Mouse (Mus musculus) right cerebral cortex, postnatal 25 days (tissue): ENCODE results near the gene Ydjc.

ENCODE experiments used
- DNase-seq: peaks from one replicate; pipeline ENCODE4 v3.0.0; 2022

Ydjc gene

DNA sequence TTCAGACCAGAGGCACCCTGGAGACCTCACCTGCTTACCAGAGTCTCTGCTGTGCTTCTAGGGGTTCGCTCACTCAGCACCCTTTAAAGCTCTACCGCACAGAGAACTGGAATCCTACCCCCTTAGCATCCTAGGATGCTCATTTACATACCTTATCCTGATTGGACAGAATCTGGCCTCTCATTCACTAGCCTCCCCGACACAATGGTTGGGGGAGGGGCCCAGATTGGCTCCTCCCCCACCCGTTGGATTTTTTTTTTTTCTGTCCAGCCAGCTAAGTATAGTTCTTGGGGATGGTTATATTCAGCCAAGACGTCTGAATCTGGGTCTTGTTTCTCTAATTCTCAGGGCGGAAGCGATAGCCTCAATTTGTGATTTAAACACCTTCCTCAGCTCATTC is at the start of gene Ydjc:
TSS of gene Ydjc (plus strand) at position 283 of the 400 bp plus-strand sequence.
- DNase-seq = no peak

DNA sequence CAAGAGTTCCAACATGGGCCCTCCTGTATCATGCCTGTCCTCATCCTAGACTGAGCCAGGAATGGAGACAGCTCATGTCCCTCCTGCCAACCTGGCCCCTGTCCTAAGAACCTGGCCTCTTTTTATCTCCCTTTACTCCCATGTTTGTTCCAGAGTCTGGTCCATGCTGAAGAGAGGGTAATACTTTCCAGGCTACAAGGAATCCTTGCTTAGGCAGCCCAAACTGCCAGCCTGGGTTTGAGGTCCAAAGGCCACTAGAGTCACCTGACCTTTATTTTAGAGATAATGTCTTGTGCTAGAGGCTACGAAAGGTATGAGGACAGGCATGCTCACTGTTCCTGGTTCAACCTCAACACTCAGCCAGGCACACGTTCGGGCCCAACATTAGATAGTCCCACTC is 47.5 kb upstream of the Ydjc start:
- DNase-seq = no peak

DNA sequence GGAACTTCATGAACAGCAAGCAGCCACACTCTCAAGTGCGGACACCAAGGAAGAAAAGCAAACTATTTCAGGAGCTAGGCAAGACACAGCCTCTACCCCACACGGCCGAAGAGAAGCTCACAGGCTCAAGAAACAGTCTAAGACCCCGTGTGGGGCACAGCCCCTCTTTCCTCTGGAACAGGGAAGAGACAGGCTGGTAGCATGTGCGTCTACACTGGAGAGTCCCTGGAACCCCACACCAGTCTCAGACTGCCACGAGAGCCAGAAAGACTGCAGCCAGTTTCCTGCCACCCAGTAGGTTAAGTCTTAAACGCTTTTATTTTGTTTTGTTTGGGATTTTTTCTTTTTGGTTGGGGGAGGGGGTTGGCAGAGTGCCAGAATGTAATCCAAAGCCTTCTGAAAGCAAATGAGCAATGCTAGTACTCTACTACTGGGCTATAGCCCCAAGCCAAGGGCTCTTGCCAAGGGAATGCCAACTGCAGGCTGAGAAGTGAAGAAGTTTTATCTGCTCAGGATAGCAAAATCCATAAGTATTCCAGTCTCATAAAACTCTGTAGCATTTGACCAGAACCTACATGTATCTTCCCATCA is 41.7 kb upstream of the Ydjc start:
- DNase-seq = no peak

DNA sequence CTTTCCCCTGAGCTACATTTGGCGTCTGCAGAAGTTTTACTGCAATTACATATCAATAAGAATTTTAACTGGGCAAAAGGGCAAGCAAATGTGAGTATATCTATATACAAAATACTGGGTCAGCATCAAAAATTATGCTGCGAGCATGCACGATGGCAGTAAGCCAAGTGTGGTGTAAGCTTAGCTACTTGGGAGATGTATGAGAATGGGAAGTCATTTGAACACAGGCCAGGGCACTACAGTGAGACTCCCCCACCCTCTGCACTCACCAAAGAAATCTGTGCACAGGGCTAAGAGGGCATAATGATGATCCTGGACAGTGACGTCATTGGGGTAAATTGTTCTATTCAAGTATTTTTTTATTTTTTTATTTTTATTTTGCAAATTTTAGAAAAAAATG is 39.8 kb upstream of the Ydjc start:
- DNase-seq = no peak

DNA sequence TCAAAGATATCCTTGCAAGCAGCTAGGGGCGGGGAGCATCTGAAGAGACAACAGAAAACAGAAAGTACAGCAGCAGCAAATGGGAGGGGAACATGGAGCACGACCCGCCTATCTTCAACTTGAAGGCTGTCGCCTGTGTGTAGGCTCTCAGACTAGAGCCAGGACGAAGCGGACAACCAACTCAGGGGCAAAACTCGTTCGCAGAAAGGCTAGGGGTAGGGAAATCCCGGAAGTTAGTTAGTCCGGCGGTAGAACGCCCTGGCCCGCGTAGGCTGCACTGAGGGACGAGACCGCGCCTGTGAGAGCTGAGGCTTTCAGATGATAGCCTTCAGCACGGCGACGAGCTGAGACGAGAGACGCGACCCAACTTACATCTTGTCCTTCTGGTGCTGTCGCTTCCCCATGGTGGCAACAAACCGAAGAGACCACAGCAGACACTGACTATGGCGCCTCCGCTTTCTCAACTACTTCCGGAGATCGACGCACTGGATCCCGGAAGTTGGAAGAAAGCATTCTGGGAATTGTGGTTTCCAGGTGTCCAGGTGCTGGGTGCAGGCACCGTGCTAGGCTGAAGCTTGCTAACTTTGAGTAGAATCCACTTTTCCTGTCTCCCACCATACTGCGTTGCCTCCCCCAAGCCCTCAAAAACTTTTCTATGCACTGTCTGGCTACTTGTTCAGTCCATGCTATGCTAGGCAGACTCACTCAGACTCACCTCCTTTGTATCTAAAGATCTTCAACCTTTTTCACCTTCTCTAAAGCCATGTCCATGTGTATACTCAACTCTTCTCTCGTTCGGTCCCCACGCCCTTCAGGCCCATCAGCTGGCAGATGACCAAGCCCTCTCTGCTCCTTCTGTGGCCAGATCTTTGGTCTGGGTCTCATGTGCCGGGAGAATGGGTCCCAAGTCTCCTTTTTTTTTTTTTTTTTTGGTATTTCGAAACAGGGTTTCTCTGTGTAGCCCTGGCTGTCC is 33.4 kb upstream of the Ydjc start, which contains the start of gene Ppil2:
TSS of gene Ppil2 (minus strand) at position 487 of the 973 bp plus-strand sequence.
- DNase-seq = peak; percentile 70

DNA sequence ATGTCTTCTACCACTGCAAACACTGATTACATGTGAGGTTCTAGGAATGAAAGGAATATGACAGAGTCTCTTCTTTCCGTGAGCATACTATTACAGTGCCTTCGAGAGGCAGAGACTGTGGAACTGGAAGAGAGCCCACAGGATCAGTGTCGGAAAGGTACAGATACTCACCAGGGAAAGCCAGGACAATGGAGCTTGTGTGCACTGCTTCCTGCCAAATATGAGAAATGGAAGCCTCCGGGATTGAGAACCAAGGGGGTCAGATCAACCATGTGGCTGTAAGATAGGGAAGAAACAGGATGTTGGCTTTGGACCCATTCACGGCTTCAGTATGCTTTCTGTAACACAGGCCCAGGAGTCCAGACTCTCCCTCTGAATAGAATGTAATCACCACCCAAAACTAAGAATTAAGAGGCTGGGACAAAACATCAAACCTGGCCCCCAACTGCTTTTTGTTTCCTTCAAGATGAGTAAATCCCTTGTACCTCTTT is 27.1 kb upstream of the Ydjc start:
- DNase-seq = no peak

DNA sequence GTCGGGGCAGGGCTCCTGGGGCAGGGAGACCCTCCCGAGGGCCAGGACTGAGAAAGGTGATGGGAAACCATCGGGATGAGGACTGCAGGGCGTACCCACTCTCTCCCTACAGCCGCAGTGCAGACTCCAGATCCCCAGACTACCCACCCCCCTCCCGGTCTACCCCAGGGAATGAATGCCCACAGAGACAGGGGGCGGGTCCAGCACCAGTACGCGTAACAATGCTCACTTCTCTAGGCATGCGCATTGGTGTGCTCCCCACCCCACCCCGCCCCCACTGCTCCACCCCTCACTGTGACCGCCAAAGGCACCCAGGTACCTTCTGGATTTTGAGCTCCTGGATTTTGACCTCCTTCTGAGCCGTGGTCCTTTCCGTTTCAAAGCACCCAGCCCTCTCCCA is 22.9 kb upstream of the Ydjc start:
- no peak for DNase-seq

DNA sequence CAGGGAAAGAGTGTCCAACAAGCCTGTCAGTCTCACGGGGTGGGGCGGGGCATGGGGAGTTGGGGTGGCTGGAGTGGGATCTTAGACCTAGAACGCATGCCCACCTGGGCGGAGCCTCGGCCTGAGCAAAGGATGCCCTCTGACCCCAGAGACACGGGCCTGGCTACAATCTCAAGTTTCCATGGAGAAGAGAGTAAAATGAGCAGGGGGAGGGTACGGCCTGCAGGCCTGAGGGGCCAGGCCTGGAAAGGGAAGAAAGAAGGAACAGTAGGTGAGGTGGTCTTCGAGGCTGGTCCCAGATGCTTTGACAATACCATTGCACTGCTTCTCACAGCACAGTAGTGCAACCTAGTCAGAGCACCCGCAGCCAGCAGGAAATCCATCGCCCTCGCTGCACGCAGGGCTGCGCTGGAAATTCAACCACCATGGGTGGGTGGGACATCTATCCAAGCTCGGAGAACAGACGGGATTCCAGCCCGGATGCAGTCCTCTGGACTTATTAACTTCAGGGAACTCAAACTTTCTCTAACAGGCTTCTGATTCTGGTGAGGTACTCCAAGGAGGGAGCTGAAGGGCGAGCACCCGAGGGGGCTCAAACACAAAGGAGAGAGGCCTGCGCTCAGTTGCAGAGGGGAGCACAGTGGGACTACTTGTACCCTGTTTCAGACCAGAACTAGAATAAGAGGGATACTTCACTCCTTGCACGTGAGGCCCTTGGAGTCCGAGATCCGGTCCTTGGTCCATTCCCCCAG is 20.1 kb upstream of the Ydjc start:
- DNase-seq = no peak

DNA sequence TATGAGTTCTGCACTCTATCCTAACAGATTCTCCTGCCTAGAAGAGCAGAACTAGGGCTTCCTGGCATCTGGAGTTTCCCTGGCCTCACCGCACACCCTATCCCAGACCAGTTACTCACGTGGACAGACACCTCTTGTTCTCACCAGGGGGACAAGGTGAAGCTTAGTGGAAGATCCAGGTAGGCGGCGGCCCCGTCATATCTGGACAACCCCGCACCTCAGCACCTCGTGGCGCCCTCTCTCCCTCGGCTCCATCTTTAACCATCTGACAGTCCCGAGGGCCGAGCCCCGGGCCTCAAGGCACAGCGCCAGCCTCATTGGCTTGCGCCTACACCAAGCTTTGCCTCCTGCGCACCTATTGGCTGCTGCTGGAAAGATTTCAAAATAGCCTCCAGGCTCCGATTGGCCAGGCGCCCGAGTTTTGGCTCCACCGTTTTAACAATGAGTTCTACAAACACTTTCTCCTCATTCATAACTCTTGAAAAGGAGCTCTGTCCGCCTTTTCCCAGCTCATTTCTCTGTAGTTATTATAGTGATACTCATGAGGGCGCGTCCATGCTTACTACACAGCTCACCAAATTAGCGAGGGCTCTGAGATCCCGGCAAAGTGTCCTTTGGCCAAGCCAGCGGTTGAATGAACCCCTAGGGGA is 19.4 kb upstream of the Ydjc start, which contains the start of gene 2610318N02Rik:
TSS of gene 2610318N02Rik (minus strand) at position 297 of the 650 bp plus-strand sequence.
- DNase-seq = peak; percentile 50

DNA sequence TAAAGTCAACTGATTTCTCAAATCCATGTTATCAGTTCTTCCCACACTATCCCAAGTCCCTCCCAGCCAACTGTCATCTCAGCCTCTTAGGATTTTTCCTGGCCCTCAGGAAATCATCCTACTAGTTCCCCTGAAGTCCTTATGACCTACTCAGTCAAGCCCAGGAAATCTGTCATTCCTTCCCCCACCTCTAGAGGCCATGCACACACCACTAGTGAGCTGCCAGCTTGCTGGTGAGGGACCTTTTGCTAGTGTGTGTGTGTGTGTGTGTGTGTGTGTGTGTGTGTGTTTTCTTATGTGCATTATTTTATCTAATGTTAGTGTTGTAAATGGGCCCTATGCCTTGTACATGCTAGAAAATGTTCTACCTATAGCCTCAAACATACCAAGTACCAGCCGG is 17.1 kb upstream of the Ydjc start:
- DNase-seq = no peak

DNA sequence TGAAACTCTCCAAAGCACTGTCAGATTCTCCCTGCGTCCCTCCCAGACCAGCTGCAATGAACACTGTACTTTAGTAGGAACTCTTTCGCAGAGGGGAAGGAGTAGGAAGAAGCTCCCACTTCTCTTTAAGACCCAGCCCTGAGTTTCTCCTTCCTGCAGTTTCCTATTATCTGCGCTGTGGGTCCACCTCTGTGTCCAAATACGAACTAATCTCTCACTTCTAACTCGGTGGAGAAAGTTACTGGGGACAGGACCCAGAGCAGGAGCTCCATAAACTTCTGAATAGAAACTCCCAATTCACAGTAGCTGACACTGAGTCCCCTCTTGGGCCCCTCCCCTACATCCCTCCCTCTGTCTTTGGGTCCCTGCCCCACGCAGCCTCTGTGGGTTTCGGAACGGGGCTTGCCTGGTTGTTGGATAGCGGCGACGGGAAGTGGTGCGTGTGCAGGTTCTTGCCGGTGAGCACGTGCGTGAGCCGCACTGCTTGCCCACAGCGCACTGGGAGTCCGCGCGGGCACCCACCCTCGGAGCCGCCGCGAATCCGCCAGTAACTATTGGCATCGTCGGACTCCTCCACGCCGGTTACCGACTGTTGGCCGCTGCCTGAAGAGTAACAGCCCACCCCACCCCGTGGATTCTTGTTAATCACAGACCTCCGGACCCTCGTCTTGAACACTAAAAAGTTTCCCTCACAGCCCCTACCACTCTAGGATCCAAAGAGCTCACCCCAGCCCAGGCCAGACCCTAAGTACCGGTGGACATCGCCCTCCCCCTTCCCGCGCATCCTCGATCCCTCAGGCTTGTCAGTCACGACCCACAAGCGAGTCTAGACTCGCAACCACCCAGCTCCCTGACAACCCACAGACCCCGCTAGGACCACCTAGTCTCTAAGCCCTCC is 13.0 kb upstream of the Ydjc start:
- peak; percentile 25 for DNase-seq

DNA sequence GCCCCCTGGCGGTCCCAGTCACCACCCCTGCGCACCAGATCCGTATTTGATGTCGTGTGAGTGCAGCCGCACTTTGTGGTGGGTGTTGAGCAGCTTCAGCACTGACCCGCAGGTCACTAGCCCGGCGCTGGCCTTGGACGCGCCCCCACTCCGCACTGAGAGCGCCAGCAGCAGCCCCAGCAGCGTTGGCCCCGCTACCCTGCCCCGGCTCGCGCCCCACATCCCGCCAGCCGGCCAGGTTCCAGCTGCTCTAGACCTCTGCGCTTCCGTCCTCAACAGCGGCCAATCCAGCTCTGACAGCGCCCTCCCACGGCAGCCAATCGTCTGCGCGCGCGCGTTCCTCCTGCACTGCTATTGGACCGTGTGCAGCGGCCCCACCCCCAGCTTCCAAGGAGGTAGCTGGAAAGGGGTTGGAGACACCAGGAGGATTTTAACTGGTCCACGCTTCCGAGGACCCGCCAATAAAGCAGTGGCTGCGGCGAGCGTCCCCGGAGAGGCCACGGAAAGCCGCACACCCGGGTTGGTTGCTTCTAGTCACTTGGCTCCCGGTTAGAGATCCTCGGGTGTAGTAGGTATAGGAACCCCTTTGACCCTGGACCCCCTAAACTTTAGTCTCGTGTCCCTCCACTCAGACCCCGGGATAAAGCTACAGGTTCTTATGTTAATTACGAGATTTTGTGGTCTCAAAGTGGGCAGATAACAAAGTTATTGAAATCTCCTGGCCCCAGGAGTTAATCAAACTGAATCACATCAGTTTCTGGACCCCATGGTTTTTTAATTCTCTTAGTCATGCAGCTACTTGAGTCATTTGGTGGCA is 12.1 kb upstream of the Ydjc start, which contains the start of gene Sdf2l1:
TSS of gene Sdf2l1 (minus strand) at position 295 of the 817 bp plus-strand sequence.
- peak; percentile 98 for DNase-seq

DNA sequence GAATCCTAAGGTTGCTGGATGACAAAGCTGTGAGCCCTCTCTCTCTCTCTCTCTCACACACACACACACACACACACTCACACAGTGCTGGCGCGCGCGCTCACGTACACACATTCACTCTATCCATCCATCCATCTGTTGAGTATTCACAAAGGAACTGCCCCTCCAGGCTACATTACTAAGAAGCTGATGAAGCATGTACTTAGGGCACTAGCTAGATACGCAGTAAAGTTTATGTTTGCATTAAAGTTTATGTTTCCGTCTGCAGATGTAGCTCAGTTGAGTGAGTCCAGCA is 11.6 kb upstream of the Ydjc start:
- no peak for DNase-seq

DNA sequence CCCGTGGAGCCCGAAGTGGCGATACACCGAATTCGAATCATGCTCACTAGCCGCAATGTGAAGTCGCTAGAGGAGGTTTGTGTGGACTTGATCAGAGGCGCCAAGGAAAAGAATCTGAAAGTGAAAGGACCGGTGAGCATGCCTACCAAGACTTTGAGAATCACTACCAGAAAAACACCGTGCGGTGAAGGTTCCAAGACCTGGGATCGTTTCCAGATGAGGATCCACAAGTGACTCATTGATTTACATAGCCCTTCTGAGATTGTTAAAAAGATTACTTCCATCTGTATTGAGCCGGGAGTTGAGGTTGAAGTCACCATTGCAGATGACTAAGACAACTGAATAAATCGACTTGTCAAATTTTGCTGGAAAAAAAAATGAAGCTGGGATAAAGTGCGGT is 7.1 kb upstream of the Ydjc start:
- DNase-seq = no peak

DNA sequence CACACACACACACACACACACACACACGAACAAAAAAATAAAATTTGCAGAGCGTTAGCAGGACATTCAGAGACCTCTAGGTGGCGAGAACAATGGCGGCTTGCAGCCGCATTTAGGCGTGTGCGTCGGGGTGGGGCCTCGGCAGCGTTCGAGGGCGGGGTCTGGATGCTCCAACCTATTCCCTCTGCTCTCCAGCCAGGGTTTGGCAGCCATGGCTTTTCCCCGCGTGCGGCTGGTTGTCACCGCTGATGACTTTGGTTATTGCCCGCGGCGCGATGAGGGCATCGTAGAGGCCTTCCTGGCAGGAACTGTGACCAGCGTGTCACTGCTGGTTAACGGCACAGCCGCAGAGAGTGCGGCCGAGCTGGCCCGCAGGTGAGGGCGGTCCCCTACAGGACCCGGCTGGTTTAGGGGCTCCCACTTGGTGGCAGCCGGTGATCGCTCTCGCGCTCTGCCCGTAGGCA is 2.4 kb downstream of the Ydjc start, which contains the start of gene Ccdc116:
TSS of gene Ccdc116 (minus strand) at position 458 of the 464 bp plus-strand sequence.
- peak; percentile 76 for DNase-seq

DNA sequence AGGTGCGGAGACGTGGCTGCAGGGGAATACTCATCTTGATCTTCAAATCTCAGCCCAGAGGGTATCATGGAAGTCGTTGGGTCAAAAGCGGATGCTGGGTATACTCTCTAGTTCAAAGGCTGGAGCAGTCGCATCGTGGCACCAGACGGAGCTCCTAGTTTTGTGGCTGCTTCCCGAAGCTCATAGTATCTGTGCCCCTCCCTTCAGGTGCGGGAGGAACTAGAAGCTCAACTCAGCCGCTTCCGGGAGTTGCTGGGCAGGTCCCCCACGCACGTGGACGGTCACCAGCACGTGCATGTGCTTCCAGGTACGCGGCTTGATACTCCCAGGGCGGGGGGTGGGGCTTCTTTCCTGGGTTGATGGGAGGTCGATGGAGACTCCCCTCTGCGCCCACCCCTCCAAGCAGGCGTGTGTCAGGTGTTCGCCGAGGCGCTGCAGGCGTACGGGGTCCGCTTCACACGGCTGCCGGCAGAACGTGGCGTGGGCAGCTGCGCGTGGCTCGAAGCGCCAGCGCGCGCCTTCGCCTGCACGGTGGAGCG is 3.0 kb downstream of the Ydjc start:
- peak; percentile 50 for DNase-seq

DNA sequence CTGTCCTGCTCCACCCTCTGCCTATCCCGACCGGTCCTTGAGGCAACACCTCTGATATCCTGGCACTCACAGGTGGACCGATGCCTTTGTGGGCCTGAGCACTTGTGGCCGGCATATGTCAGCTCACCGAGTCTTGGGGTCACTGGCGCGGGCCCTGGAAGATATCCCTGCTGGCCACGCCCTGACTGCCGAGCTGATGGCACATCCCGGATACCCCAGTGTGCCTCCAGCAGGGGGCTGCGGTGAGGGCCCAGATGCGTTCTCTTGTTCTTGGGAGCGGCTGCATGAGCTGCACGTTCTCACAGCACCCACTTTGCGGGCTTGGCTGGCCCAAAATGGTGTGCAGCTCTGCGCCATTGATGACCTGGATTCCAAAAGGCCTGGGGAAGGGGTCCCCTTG is 3.7 kb downstream of the Ydjc start:
- no peak for DNase-seq

DNA sequence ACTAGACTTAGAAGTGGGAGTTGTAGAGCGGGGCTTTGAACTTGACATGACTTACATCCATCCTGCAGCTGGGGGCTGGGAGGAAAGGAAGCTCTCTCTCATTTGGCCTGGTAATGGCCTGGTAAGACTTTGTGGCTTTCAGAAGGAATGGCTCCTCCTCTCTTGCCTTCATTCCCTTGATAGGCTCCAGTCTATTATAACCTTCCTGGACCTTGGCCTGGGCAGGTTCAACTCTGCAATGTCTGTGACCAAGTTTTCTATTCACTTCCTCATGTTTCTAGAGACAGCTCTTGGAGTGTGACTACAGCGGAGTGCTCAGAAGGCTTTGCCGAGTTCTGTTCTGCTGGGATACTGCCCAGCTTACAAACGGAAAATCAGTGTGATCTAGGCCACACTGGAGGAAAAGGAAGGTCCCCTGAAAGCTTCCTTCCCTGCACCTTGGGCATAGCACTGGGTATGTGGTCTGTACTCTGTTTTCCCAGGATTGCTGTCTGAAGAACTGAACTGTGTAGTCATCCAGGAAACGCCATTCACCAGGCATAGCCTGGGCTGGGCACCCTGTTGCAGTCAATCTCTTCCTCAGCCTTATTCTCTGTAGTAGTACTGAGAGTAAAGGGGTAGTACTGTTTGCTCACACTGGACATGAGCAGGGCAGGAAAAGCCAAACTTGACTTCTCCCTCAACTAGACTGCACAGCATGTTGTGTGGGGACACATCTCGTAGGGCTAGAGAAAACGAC is 6.3 kb downstream of the Ydjc start:
- DNase-seq = no peak

DNA sequence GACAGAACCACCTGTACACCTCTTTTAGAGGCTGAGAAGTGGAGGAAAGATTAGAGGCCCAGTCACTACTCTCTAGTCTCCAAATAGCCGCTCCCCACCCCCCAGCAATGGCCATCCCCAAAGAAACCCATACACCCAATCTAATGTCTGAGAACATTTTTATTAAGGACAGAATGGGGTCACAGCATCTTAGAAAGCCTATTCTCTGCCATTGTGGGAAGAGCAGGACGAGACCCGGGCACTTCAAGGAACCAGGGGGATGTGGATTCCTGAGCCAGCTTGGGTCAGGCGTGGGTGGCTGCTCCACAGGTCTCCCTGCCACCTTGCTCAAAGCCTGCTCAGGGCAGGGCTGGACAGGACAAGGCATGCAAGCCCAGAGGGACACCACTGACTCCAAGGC is 7.5 kb downstream of the Ydjc start:
- no peak for DNase-seq

DNA sequence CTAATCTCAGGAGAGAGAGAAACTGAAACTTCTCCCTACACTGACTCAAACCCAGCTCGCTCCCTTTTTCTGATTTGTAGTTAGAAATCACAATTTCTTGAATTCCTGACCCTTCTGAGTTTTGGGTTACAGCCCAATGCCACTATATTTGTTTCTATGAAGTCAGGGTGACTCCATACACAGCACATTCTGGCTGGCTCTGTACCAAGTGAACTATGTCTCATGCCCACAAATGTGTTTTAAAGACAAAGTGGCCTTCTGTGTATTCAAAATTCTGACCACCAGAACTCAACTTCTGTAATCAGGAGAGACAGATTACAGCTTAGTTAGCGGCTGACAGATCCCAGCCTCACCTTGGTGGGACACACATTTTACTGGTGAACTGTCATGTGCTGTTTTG is 9.9 kb downstream of the Ydjc start:
- no peak for DNase-seq
